Mouse (Mus musculus) spleen, adult 12 weeks (tissue): ENCODE results near the gene Tshz2.

Experiments
- DNase-seq: peaks from one replicate; pipeline ENCODE4 v3.0.0; 2022; ENCODE audit warnings: low spot score

Tshz2 gene

DNA sequence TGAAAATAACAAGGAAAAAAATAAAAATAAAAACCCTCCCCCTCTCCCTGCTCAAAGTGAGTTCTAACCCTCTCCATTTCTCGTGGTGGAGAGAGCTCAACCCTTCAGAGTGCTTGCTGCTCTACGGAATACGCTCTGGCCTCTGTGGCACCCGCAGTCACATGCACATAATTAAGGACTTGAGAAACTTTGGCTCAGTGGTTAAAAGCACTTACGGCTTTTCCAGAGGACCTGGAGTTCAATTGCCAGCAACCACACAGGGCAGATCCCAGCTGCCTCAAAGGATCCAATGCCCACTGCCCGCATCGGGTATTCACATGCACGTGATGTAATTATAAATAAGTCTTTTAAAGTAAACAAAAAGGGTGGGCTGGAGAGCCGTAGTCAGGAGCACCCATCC is 473.2 kb downstream of the Tshz2 start:
- no peak for DNase-seq

- DNase-seq: no peak
Measured at GRCm38 (mm10) chr2:170107791-170108190, 475.0 kb downstream of the Tshz2 start.

DNA sequence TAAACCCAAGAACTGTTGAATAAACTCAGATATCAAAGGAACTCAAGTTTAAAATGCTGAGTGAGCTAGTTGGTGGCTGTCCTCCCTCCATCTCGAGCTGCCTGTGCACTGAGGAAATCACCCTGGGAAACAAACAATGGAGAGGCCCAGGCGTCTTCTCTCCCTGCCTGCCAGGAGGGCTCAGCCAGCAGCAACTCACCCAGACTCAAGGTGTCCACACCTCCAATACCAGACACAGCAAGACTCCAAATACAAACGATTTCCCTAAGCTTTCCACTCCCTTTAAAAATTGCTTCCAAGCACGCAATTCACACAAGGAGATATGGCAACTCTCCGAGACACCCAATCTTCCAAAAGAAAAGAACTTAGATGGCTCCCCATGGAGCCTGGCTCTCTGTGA is 476.7 kb downstream of the Tshz2 start:
- DNase-seq: no peak

DNA sequence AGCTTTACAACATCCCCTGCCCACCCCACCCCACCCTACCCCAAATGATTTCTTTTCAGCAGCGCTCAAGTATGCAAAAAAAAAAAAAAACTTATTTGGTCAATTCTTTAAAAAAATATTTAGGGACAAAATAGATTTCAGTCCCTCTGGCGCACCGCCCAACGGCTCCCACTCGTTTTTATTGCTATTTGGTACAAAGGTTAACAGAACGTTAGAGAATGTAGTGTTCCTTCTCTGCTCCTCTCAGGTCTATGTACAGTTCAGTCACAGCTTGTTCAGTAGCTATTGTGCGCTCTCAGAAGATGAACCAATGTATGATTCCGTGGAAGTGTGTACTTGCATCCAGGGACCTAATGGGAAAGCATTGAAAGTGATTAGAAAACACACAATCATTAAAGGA is 477.5 kb downstream of the Tshz2 start:
- no peak for DNase-seq

- peak; percentile 53 for DNase-seq
Measured at GRCm38 (mm10) chr2:170116704-170117281, 484.0 kb downstream of the Tshz2 start.

- DNase-seq: no peak
Measured at GRCm38 (mm10) chr2:170120139-170121027, 487.6 kb downstream of the Tshz2 start.
